Mouse (Mus musculus) hindbrain, embryonic 13.5 days (tissue): Measurements from ENCODE around the gene Drd1. TPM values are rescaled to one million over a fixed set of nuclear protein-coding genes. Genes with fewer than 3 reads are reported as not detected.

Experiments
- ATAC-seq: fragments of 200-750 bp; cut with Nextera tagmentation; 2 replicates; pipeline ENCODE4 v1.8.0; 2017; ENCODE audit warnings: moderate TSS enrichment; ENCODE audit not compliant: low FRiP score
- H3K27ac ChIP-seq: fragments of 300-500 bp; sonication (generic); 2 replicates; pipeline ENCODE4 v1.5.1; 2015; ENCODE audit warnings: inconsistent platforms, mild to moderate bottlenecking, moderate library complexity
- H3K27me3 ChIP-seq: fragments of 300-500 bp; sonication (generic); 2 replicates; pipeline ENCODE4 v1.6.1; 2015; ENCODE audit warnings: mild to moderate bottlenecking, inconsistent platforms
- H3K36me3 ChIP-seq: fragments of 300-500 bp; sonication (generic); 2 replicates; pipeline ENCODE4 v1.6.1; 2015; ENCODE audit warnings: mild to moderate bottlenecking, inconsistent platforms
- H3K4me1 ChIP-seq: fragments of 300-500 bp; sonication (generic); replicated peaks from 2 replicates; pipeline ENCODE4 v1.6.1; 2015; ENCODE audit warnings: inconsistent platforms
- H3K4me2 ChIP-seq: fragments of 300-500 bp; sonication (generic); 2 replicates; pipeline ENCODE4 v1.6.1; 2015; ENCODE audit warnings: inconsistent platforms, mild to moderate bottlenecking, moderate library complexity
- H3K4me3 ChIP-seq: fragments of 300-500 bp; sonication (generic); 2 replicates; pipeline ENCODE4 v1.5.1; 2015; ENCODE audit warnings: mild to moderate bottlenecking, inconsistent platforms
- H3K9ac ChIP-seq: fragments of 300-500 bp; sonication (generic); 2 replicates; pipeline ENCODE4 v1.6.1; 2015; ENCODE audit warnings: mild to moderate bottlenecking, inconsistent platforms
- H3K9me3 ChIP-seq: fragments of 300-500 bp; sonication (generic); 2 replicates; pipeline ENCODE4 v1.6.1; 2016; ENCODE audit warnings: inconsistent platforms
- WGBS: fragments of 180-500 bp; shearing (Covaris S2); methylation state at CpG from one replicate; pipeline ENCODE4 v1.1.7; 2015; 5-methylcytosine and 5-hydroxymethylcytosine counted together
- polyA plus RNA-seq: library from polyadenylated mRNA; unstranded; fragments of >200 nt; fragmentation: Nextera tagmentation; extraction: Ambion mirVana; gene quantifications from 2 replicates; pipeline ENCODE4 v1.2.1, GENCODE M21; 2015

The Drd1 gene
- polyA plus RNA-seq, 1 experiment from 2014 or later: 1.5 TPM

- Histone ChIP-seq H3K9me3 (no peaks in the 10 kb centered on the region), H3K36me3 (peaks cover 38% of the 10 kb centered on the region), H3K4me3 (no peak overlapping the region), H3K9ac (no peak overlapping the region; the same call in 1 of the 2 replicates), H3K4me2 (no peak overlapping the region), H3K27ac (no peak overlapping the region), H3K27me3 (no peaks in the 10 kb centered on the region), H3K4me1 (peaks cover 27% of the 10 kb centered on the region)
- 42% methylated on average over 4 of the region's 4 CpGs for WGBS
- peak; percentile 52; the same call in 1 of the 2 replicates for ATAC-seq
These were observed 28.7 kb upstream of the Drd1 start for GRCm38 (mm10) chr13:54084178-54084577.

- Histone ChIP-seq H3K4me3 (no peak overlapping the region), H3K27me3 (no peaks in the 10 kb centered on the region), H3K9me3 (no peaks in the 10 kb centered on the region), H3K36me3 (peaks cover 25% of the 10 kb centered on the region), H3K4me2 (no peak overlapping the region), H3K27ac (no peak overlapping the region), H3K4me1 (peaks cover 33% of the 10 kb centered on the region), H3K9ac (no peak overlapping the region)
- WGBS: 79% methylated on average over 5 of the region's 5 CpGs
- no peak for ATAC-seq
These were observed 27.4 kb upstream of the Drd1 start for GRCm38 (mm10) chr13:54082946-54083345.

GRCm38 (mm10) chr13:54080785-54081184 is 25.3 kb upstream of the Drd1 start:
- Histone ChIP-seq H3K36me3 (peaks cover 6% of the 10 kb centered on the region), H3K4me3 (no peak overlapping the region), H3K4me2 (no peak overlapping the region), H3K9me3 (no peaks in the 10 kb centered on the region), H3K27ac (no peak overlapping the region), H3K4me1 (peaks cover 29% of the 10 kb centered on the region), H3K27me3 (no peaks in the 10 kb centered on the region), H3K9ac (no peak overlapping the region)
- 90% methylated on average over 1 of the region's 1 CpGs for WGBS
- no peak for ATAC-seq

GRCm38 (mm10) chr13:54079782-54080759 is 24.6 kb upstream of the Drd1 start:
- 78% methylated on average over 12 of the region's 12 CpGs for WGBS
- no peaks in the 10 kb centered on the region for H3K27me3 ChIP-seq
- no peak overlapping the region for H3K4me3 ChIP-seq
- no peak overlapping the region for H3K9ac ChIP-seq
- H3K27ac ChIP-seq: no peak overlapping the region
- ATAC-seq: no peak
- H3K36me3 ChIP-seq: no peaks in the 10 kb centered on the region
- no peak overlapping the region for H3K4me2 ChIP-seq
- no peaks in the 10 kb centered on the region for H3K9me3 ChIP-seq
- H3K4me1 ChIP-seq: peaks cover 29% of the 10 kb centered on the region

- no peak overlapping the region for H3K4me2 ChIP-seq
- no peaks in the 10 kb centered on the region for H3K9me3 ChIP-seq
- no peak overlapping the region for H3K4me3 ChIP-seq
- no peak for ATAC-seq
- H3K27me3 ChIP-seq: no peaks in the 10 kb centered on the region
- WGBS: 89% methylated on average over 11 of the region's 11 CpGs
- no peak overlapping the region for H3K9ac ChIP-seq
- H3K36me3 ChIP-seq: no peaks in the 10 kb centered on the region
- no peak overlapping the region for H3K27ac ChIP-seq
- H3K4me1 ChIP-seq: peaks cover 31% of the 10 kb centered on the region
These were observed 22.1 kb upstream of the Drd1 start for GRCm38 (mm10) chr13:54077470-54078174.

GRCm38 (mm10) chr13:54076762-54077460 is 21.4 kb upstream of the Drd1 start:
- H3K4me2 ChIP-seq: no peak overlapping the region
- no peak overlapping the region for H3K4me3 ChIP-seq
- H3K4me1 ChIP-seq: peaks cover 34% of the 10 kb centered on the region
- no peaks in the 10 kb centered on the region for H3K36me3 ChIP-seq
- ATAC-seq: no peak
- H3K9ac ChIP-seq: no peak overlapping the region
- H3K27ac ChIP-seq: no peak overlapping the region
- H3K27me3 ChIP-seq: no peaks in the 10 kb centered on the region
- WGBS: 92% methylated on average over 11 of the region's 11 CpGs
- H3K9me3 ChIP-seq: no peaks in the 10 kb centered on the region

- Histone ChIP-seq H3K36me3 (no peaks in the 10 kb centered on the region), H3K4me3 (no peak overlapping the region), H3K9me3 (no peaks in the 10 kb centered on the region), H3K9ac (no peak overlapping the region), H3K27me3 (no peaks in the 10 kb centered on the region), H3K27ac (no peak overlapping the region), H3K4me1 (peaks cover 34% of the 10 kb centered on the region), H3K4me2 (no peak overlapping the region)
- 98% methylated on average over 6 of the region's 6 CpGs for WGBS
- no peak for ATAC-seq
These were observed 20.5 kb upstream of the Drd1 start for GRCm38 (mm10) chr13:54076051-54076450.

GRCm38 (mm10) chr13:54075416-54075815 is 19.9 kb upstream of the Drd1 start:
- Histone ChIP-seq H3K4me3 (no peak overlapping the region), H3K36me3 (no peaks in the 10 kb centered on the region), H3K4me1 (peaks cover 32% of the 10 kb centered on the region), H3K4me2 (no peak overlapping the region), H3K9me3 (no peaks in the 10 kb centered on the region), H3K9ac (no peak overlapping the region), H3K27ac (no peak overlapping the region), H3K27me3 (no peaks in the 10 kb centered on the region)
- ATAC-seq: no peak
- 90% methylated on average over 2 of the region's 2 CpGs for WGBS

- WGBS: 84% methylated on average over 2 of the region's 2 CpGs
- peaks cover 17% of the 10 kb centered on the region for H3K4me1 ChIP-seq
- H3K9ac ChIP-seq: no peak overlapping the region
- ATAC-seq: no peak
- peak overlapping the region; percentile 67; the same call in 1 of the 2 replicates for H3K4me2 ChIP-seq
- H3K27me3 ChIP-seq: no peaks in the 10 kb centered on the region
- no peaks in the 10 kb centered on the region for H3K36me3 ChIP-seq
- H3K9me3 ChIP-seq: no peaks in the 10 kb centered on the region
- no peak overlapping the region for H3K27ac ChIP-seq
- H3K4me3 ChIP-seq: no peak overlapping the region
These were observed 18.0 kb upstream of the Drd1 start for GRCm38 (mm10) chr13:54073491-54073890.

- H3K9me3 ChIP-seq: no peaks in the 10 kb centered on the region
- H3K9ac ChIP-seq: peak overlapping the region; percentile 87; the same call in 1 of the 2 replicates
- no peak for ATAC-seq
These were observed 17.6 kb upstream of the Drd1 start for GRCm38 (mm10) chr13:54073066-54073465.

GRCm38 (mm10) chr13:54072526-54073057 is 17.1 kb upstream of the Drd1 start:
- peak overlapping the region; percentile 67 for H3K4me2 ChIP-seq
- no peaks in the 10 kb centered on the region for H3K27me3 ChIP-seq
- ATAC-seq: no peak
- H3K9ac ChIP-seq: peak overlapping the region; percentile 87
- WGBS: 39% methylated on average over 10 of the region's 10 CpGs
- H3K4me3 ChIP-seq: peak overlapping the region; percentile 72
- no peaks in the 10 kb centered on the region for H3K9me3 ChIP-seq
- no peaks in the 10 kb centered on the region for H3K36me3 ChIP-seq
- peaks cover 19% of the 10 kb centered on the region for H3K4me1 ChIP-seq
- H3K27ac ChIP-seq: peak overlapping the region; percentile 90

More at GRCm38 (mm10) chr13:54073066-54073465, 17.6 kb upstream of the Drd1 start:
- peak overlapping the region; percentile 67 for H3K4me2 ChIP-seq
- H3K4me3 ChIP-seq: peak overlapping the region; percentile 72
- WGBS: 70% methylated on average over 1 of the region's 1 CpGs
- no peaks in the 10 kb centered on the region for H3K36me3 ChIP-seq
- H3K27ac ChIP-seq: no peak overlapping the region
- peaks cover 18% of the 10 kb centered on the region for H3K4me1 ChIP-seq
- H3K27me3 ChIP-seq: no peaks in the 10 kb centered on the region
